Mouse (Mus musculus): Measurements from ENCODE around the gene Cdk10. TPM values are rescaled to one million over a fixed set of nuclear protein-coding genes. Genes with fewer than 3 reads are reported as not detected.
A peak's percentile ranks its signal among the peaks of the same experiment; 100 is the strongest.
"Not testable (repeated sequence)": the region's sequence is repeated elsewhere in the genome, so short reads cannot be mapped to it uniquely, and the experiment has no call there.

Gene Cdk10
- polyA plus RNA-seq, 1 experiment from 2014 or later: 48.7 TPM

- Histone ChIP-seq H3K9ac (replicated peaks) (no peak overlapping the region), H3K9me3 (no peaks in the 10 kb centered on the region), H3K4me1 (replicated peaks) (no peaks in the 10 kb centered on the region), H3K36me3 (peaks cover 46% of the 10 kb centered on the region), H3K4me2 (replicated peaks) (no peak overlapping the region), H3K4me3 (replicated peaks) (no peak overlapping the region), H3K27ac (no peak overlapping the region), H3K27me3 (no peaks in the 10 kb centered on the region; the same call in 1 of the 2 replicates)
- ATAC-seq: no peak
- WGBS: 90% methylated on average over 3 of the region's 3 CpGs
These were observed 21.1 kb upstream of the Cdk10 start for GRCm38 (mm10) chr8:123203571-123203970.

- Histone ChIP-seq H3K36me3 (peaks cover 38% of the 10 kb centered on the region), H3K4me3 (replicated peaks) (peak overlapping the region; percentile 92), H3K27me3 (no peaks in the 10 kb centered on the region), H3K27ac (no peak overlapping the region), H3K4me1 (replicated peaks) (peaks cover 27% of the 10 kb centered on the region), H3K9ac (replicated peaks) (peak overlapping the region; percentile 99), H3K9me3 (no peaks in the 10 kb centered on the region), H3K4me2 (replicated peaks) (peak overlapping the region; percentile 97)
- WGBS: 49% methylated on average over 10 of the region's 10 CpGs
- ATAC-seq: no peak
These were observed 12.8 kb upstream of the Cdk10 start for GRCm38 (mm10) chr8:123211876-123212275.

GRCm38 (mm10) chr8:123212321-123213117, 12.1 kb upstream of the Cdk10 start, which contains the start of the genes Chmp1a and Spata33:
Gene Chmp1a (minus strand): TSS chr8:123212763.
Gene Spata33 (plus strand): TSS chr8:123212832.
- Histone ChIP-seq H3K9me3 (no peaks in the 10 kb centered on the region), H3K36me3 (peaks cover 31% of the 10 kb centered on the region), H3K9ac (replicated peaks) (peak within 1 kb of the TSS; percentile 99), H3K27ac (peak within 1 kb of the TSS; percentile 61), H3K4me1 (replicated peaks) (peaks cover 27% of the 10 kb centered on the region), H3K4me3 (replicated peaks) (peak within 1 kb of the TSS; percentile 92), H3K27me3 (no peaks in the 10 kb centered on the region), H3K4me2 (replicated peaks) (peak within 1 kb of the TSS; percentile 97)
- WGBS: 1% methylated on average over 76 of the region's 76 CpGs
- peak; percentile 95 for ATAC-seq

GRCm38 (mm10) chr8:123213118-123213772, 11.4 kb upstream of the Cdk10 start:
- Histone ChIP-seq H3K9me3 (no peaks in the 10 kb centered on the region), H3K4me2 (replicated peaks) (peak overlapping the region; percentile 97), H3K27ac (peak overlapping the region; percentile 61), H3K27me3 (no peaks in the 10 kb centered on the region), H3K4me3 (replicated peaks) (peak overlapping the region; percentile 92), H3K9ac (replicated peaks) (peak overlapping the region; percentile 99), H3K4me1 (replicated peaks) (peaks cover 27% of the 10 kb centered on the region), H3K36me3 (peaks cover 24% of the 10 kb centered on the region)
- no peak; the same call in 1 of the 2 replicates for ATAC-seq
- 22% methylated on average over 22 of the region's 22 CpGs for WGBS

DNA sequence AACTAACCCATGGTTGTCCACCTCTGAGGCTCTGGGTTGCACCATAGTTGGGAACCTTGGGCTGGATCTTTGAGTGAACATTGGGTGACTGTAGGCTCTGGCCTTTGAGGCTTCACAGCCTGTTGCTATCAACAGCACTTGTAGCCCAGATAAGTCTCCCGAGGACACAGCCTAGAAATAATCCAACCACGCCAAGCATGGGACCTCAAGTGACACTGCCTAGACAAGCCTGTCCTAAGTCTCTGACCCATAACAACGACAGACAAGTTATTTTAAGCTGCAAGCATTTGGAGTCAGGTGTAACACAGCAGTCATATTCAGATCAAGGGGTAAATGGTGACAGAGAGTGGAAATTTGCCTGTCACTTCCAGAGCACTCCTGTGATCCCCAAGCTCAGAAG, 9.2 kb upstream of the Cdk10 start:
- no peak overlapping the region for H3K4me2 ChIP-seq (replicated peaks)
- ATAC-seq: no peak
- H3K9ac ChIP-seq (replicated peaks): no peak overlapping the region
- WGBS: 87% methylated on average over 3 of the region's 3 CpGs
- no peak overlapping the region for H3K27ac ChIP-seq
- no peaks in the 10 kb centered on the region for H3K9me3 ChIP-seq
- H3K4me3 ChIP-seq (replicated peaks): no peak overlapping the region
- 0 out of 2 replicates have a peak, but pooled peaks cover 3% of the 10 kb centered on the region for H3K36me3 ChIP-seq
- no peaks in the 10 kb centered on the region for H3K27me3 ChIP-seq
- H3K4me1 ChIP-seq (replicated peaks): peaks cover 27% of the 10 kb centered on the region

GRCm38 (mm10) chr8:123220917-123221316, 3.7 kb upstream of the Cdk10 start:
- WGBS: 91% methylated on average over 1 of the region's 1 CpGs
- no peaks in the 10 kb centered on the region for H3K36me3 ChIP-seq
- no peak overlapping the region for H3K27ac ChIP-seq
- H3K27me3 ChIP-seq: no peaks in the 10 kb centered on the region
- H3K4me2 ChIP-seq (replicated peaks): no peak overlapping the region
- H3K4me3 ChIP-seq (replicated peaks): no peak overlapping the region
- H3K9ac ChIP-seq (replicated peaks): no peak overlapping the region
- H3K4me1 ChIP-seq (replicated peaks): peaks cover 16% of the 10 kb centered on the region
- no peaks in the 10 kb centered on the region for H3K9me3 ChIP-seq
- ATAC-seq: no peak

DNA sequence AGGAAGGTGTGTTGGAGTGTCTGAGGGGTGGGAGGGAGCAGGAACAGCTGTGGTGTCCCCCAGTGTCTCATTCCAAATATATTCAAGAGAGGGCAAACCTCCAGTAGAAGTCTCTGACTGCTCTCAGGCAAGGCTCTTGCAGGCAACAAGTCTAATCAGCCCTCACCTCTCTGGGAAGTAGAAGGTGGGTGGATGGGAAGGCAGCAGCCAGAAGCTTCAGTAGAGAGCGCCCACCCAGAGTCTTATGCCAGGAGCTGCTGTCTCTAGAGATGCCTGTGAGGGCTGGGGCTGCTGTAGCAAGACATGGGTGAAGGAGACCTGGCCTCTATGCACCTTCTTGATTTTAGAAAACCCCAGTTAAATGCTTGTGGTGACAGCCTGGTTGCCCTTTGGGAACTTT, 3.8 kb downstream of the Cdk10 start:
- Histone ChIP-seq H3K27ac (no peak overlapping the region), H3K36me3 (peaks cover 43% of the 10 kb centered on the region), H3K9me3 (no peaks in the 10 kb centered on the region), H3K9ac (replicated peaks) (no peak overlapping the region), H3K4me2 (replicated peaks) (no peak overlapping the region), H3K27me3 (peaks cover 4% of the 10 kb centered on the region), H3K4me3 (replicated peaks) (no peak overlapping the region), H3K4me1 (replicated peaks) (peaks cover 27% of the 10 kb centered on the region)
- no peak for ATAC-seq
- WGBS: 100% methylated on average over 1 of the region's 1 CpGs

- H3K4me2 ChIP-seq (replicated peaks); ATAC-seq; H3K4me3 ChIP-seq (replicated peaks); H3K27ac ChIP-seq; H3K9me3 ChIP-seq; H3K9ac ChIP-seq (replicated peaks): not testable (repeated sequence)
- Histone ChIP-seq H3K36me3 (peaks cover 43% of the 10 kb centered on the region), H3K4me1 (replicated peaks) (peaks cover 30% of the 10 kb centered on the region), H3K27me3 (peaks cover 24% of the 10 kb centered on the region)
- 91% methylated on average over 11 of the region's 11 CpGs for WGBS
These were observed 5.7 kb downstream of the Cdk10 start for GRCm38 (mm10) chr8:123230326-123230725.

GRCm38 (mm10) chr8:123231742-123232141, 7.1 kb downstream of the Cdk10 start:
- Histone ChIP-seq H3K4me3 (replicated peaks) (no peak overlapping the region), H3K36me3 (peaks cover 41% of the 10 kb centered on the region), H3K4me1 (replicated peaks) (peaks cover 30% of the 10 kb centered on the region), H3K27ac (no peak overlapping the region), H3K4me2 (replicated peaks) (no peak overlapping the region), H3K9ac (replicated peaks) (no peak overlapping the region), H3K27me3 (peaks cover 37% of the 10 kb centered on the region), H3K9me3 (no peaks in the 10 kb centered on the region)
- no peak for ATAC-seq
- 73% methylated on average over 5 of the region's 5 CpGs for WGBS

DNA sequence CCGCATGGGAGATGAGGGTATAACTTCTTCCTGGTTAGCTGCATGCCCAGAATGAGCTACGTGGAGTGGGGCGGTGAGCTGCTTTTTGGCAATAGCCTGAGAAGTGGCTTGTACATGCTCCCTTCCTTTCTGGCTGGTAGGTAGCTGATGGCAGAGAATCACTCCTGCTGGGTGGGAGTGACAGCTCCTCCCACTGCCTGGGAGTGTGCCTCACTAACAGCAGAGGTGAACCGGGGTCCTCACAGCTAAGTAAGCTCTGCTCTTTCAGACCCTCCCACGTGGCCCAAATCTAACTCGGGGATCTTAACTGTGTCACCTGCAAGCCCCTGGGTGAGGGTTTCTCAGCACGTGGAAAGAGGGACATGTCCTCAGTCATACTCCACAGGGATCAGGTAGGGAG, 7.9 kb downstream of the Cdk10 start:
- WGBS: 46% methylated on average over 7 of the region's 7 CpGs

GRCm38 (mm10) chr8:123233300-123233699, 8.7 kb downstream of the Cdk10 start:
- Histone ChIP-seq H3K27ac (no peak overlapping the region), H3K9ac (replicated peaks) (no peak overlapping the region), H3K4me1 (replicated peaks) (peaks cover 30% of the 10 kb centered on the region), H3K4me2 (replicated peaks) (no peak overlapping the region), H3K4me3 (replicated peaks) (no peak overlapping the region), H3K9me3 (no peaks in the 10 kb centered on the region), H3K36me3 (peaks cover 26% of the 10 kb centered on the region), H3K27me3 (peaks cover 41% of the 10 kb centered on the region)
- WGBS: 55% methylated on average over 13 of the region's 13 CpGs
- no peak for ATAC-seq

More for the DNA sequence above, 7.9 kb downstream of the Cdk10 start:
- H3K4me3 ChIP-seq (replicated peaks): no peak overlapping the region
- no peak for ATAC-seq
- H3K9me3 ChIP-seq: no peaks in the 10 kb centered on the region
- peaks cover 41% of the 10 kb centered on the region for H3K27me3 ChIP-seq
- H3K4me2 ChIP-seq (replicated peaks): no peak overlapping the region
- H3K36me3 ChIP-seq: peaks cover 33% of the 10 kb centered on the region
- no peak overlapping the region for H3K9ac ChIP-seq (replicated peaks)
- no peak overlapping the region for H3K27ac ChIP-seq
- H3K4me1 ChIP-seq (replicated peaks): peaks cover 30% of the 10 kb centered on the region

DNA sequence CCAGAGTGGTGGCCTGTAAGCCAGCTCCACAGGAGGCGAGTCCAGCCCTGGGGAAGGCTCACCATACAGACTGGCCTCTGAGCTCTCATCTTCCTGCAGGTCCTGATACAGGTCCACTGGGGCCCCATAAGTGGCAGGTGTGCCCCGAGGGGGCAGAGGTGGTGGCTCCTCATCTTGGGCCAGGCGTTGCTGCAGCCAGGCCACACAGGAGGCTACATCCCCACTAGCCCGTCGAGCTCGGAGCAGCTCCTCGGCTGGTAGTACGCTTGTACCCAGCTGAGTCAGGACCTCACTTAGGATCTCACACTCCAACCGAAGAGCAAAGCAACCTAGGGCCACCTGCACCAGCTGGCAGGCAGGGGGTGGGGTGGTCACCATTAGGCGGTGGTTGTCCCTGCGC, 9.1 kb downstream of the Cdk10 start:
- no peak overlapping the region for H3K9ac ChIP-seq (replicated peaks)
- H3K9me3 ChIP-seq: no peaks in the 10 kb centered on the region

More for the DNA sequence above, 9.1 kb downstream of the Cdk10 start:
- Histone ChIP-seq H3K36me3 (peaks cover 21% of the 10 kb centered on the region), H3K4me3 (replicated peaks) (no peak overlapping the region), H3K4me1 (replicated peaks) (peaks cover 30% of the 10 kb centered on the region), H3K27ac (no peak overlapping the region), H3K27me3 (peaks cover 41% of the 10 kb centered on the region), H3K4me2 (replicated peaks) (no peak overlapping the region)
- no peak for ATAC-seq
- 82% methylated on average over 11 of the region's 11 CpGs for WGBS
